Mouse (Mus musculus) embryo, embryonic 10 days (tissue): Measurements from ENCODE around the gene Ednrb.
"Not testable (repeated sequence)": the region's sequence is repeated elsewhere in the genome, so short reads cannot be mapped to it uniquely, and the experiment has no call there.

ENCODE experiments used
- DNase-seq: peaks from one replicate; pipeline ENCODE4 v3.0.0-alpha.2; 2015; ENCODE audit warnings: low spot score

Ednrb gene

GRCm38 (mm10) chr14:103823501-103823900 lies 20.7 kb downstream of the Ednrb start:
- peak; percentile 40 for DNase-seq

GRCm38 (mm10) chr14:103822590-103822989 lies 21.6 kb downstream of the Ednrb start:
- no peak for DNase-seq

DNA sequence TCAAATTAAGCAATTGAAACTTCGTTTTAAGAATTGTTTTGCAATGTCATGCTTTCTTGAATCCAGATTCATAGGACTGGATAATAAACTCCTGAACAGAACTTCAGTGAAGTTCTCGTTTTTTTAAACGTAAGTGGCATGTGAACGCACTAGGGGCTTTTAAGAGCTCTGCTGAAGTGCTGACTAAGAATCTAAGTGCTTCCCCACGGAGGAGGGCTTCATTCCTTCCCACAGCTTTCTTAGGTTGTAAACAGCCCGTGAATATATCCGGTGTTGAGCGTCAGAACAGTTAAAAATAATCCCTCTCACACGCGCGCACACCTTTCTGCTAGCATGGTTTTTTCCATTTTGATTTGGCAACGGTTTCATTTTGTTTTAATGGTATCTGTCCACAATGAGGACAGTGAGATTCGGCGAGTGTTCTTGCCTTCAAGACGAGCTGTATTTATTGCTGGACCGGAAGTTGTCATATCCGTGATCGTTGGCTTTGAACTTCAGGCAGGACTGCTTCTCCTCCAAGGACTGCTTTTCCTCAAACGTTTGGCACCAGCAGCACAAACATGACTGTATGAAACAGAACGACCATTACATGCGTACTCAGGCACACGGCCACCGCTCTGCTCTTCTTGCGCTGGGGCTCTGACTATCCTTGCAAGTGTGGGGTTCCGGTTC lies 27.4 kb downstream of the Ednrb start:
- DNase-seq: no peak

- DNase-seq: no peak
These were observed 28.7 kb downstream of the Ednrb start for GRCm38 (mm10) chr14:103815542-103815941.

DNA sequence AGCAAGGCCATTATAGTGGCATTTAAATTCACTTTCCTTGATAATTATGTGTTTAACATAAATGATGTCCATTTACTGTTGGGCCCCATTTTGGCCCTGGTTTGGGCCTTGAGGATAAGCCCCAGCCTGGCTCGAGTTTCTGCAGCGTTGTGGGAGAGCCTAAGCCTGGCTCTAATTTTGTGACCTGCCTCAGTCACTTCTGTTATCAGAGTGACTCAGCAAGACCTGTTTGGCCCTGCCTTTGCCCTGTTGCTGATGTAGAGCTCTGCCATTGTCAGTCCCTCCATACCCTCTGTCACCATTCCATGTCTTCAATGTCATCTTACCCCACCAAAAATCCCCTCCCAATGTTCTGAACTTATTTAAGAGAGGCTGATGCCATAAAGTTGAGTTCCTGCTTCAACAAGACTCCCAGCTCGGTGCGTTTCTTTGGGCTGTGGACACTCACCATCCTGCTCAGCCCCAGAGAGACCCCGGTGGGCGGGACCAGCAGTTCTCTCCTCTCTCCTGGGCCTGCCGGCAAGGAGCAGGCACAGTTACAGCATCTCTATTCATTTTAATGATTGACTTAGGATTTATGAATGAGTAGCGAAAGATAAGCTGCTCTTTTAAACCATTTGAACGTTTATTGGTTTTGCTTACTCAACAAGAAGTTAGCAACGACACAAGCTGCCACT lies 30.0 kb downstream of the Ednrb start:
- no peak for DNase-seq

GRCm38 (mm10) chr14:103813246-103813645 lies 31.0 kb downstream of the Ednrb start:
- DNase-seq: no peak

- no peak for DNase-seq
These were observed 32.9 kb downstream of the Ednrb start for GRCm38 (mm10) chr14:103811291-103811690.

DNA sequence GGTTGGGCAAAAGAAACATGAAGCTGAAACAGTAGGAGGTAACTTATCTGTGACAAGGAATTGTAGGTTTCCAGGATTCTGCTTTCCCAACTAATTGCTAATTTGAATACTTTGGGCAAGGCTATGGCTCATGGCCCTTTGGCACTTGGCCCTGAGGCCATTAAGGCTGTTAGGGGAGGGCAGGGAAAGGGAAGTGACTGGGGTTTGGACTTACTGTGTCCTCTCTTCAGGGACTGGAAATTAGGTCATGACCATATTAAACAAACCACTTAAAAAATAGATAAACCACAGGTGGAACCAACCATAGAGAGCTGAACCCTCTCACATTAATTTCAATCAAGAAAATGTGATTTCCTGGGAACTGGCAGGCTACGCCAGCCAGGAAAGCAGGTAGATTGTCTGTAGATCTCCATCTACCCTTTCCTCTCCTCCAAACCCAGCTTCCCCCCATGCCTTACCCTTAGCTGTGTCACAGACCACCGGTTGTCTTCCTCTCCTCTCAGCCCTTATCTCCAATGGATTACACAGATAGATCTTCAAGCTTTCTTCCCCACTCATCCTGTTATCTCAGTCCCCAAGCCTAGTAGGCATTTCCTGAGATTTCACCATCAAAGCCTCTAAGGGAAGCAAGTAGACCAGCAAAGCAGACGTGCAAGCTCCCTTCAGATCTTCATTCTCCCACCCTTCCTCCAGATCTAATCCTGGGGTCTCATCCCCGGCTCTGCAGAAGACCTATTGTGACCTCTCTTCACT lies 40.1 kb downstream of the Ednrb start:
- DNase-seq: no peak

DNA sequence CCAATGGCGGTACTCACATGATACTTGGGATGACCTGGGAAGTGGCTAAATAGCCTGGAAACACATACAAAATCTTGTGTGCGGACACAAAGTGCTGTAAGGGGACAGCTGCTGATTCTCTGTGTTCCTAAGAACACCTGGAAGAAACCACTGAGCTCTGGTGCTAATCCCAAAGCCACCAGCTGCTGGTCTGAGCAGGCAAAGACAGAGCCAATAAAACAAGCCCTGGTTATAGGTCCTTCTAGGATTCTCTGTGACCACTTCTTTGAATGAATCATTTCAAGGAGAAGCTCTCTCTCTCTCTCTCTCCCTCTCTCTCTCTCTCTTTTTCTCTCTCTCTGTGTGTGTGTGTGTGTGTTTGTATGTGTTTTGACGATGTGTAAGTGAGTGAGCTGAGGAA lies 47.1 kb downstream of the Ednrb start:
- DNase-seq: no peak

DNA sequence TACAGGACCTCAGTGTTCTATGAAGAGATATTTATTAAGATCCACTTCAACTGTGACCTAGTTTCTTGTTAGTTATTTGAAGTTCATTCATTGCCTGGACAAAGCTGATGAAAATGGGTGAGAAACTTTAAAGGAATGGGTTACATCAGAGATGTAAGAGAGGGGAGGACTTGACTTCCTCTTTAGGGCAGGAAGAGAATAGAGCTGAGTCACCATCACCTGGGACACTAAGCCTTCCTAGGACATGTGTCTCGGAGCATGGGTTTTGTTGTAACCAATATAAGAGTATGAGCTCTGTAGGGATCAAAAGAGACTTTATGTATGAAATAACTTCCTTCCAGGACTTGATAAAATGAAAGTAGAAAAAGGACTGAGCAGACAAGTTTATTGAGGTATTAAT lies 48.6 kb downstream of the Ednrb start:
- DNase-seq: no peak

GRCm38 (mm10) chr14:103793409-103793808 lies 50.8 kb downstream of the Ednrb start:
- no peak for DNase-seq

DNA sequence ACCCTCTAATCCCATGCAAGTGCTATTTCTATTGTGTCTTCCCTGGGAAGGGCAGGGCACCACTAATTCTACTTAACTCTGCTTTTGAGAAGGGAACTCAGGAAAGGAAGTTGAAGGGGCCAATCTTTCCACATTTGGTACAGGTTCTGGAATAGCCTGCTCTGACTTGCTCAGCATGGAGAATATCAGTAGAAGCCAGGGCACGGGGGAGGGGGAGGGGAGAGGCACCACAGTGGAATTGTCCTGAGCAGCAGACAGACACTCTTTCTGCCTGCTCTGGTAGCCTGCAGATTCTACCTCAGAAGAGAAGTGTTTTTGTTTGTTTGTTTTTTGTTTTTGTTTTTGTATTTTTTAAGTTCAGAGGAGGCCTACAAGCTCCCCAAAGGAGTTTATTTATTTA lies 51.5 kb downstream of the Ednrb start:
- DNase-seq: no peak

- DNase-seq: no peak
These were observed 56.7 kb downstream of the Ednrb start for GRCm38 (mm10) chr14:103787547-103787946.

- DNase-seq: no peak
These were observed 58.9 kb downstream of the Ednrb start for GRCm38 (mm10) chr14:103785096-103785965.

DNA sequence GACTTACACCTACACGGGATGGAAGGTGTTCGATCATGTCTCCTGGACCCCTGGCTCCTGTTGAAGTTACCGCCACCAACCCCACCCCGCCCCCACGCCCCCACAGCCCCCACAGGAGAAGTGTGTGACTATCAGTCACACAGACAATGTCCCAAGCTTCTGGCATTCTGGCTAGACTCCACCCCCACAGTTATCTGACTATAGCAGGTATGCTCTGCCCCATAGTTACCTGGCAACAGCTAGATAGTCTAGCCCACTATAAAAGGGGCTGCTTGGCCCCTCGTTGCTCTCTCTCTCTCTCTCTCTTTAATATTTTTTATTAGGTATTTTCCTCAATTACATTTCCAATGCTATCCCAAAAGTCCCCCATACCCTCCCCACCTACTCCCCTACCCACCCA lies 63.9 kb downstream of the Ednrb start:
- not testable (repeated sequence) for DNase-seq

DNA sequence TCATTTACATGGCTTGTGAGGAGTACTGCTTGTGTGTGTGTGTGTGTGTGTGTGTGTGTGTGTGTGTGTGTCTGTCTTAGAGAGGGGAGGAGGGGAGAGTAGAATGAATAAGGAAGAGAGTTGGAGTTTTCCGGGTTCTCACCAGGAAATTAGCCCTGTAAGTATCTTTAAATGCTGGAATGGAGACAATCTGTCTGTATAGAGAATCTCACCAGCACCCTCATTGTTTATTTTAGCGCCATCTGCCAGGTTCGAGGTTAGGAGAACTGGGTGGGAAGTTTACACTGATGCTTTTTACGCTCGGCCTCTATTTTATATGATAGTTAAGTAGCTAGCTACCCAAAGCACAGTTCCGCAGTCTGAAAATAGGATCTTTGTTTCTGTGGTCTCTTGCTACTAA lies 64.9 kb downstream of the Ednrb start:
- DNase-seq: no peak

- peak; percentile 45 for DNase-seq
These were observed 65.6 kb downstream of the Ednrb start for GRCm38 (mm10) chr14:103778533-103779151.

- peak; percentile 70 for DNase-seq
These were observed 66.2 kb downstream of the Ednrb start for GRCm38 (mm10) chr14:103778009-103778431.

- peak; percentile 20 for DNase-seq
These were observed 66.8 kb downstream of the Ednrb start for GRCm38 (mm10) chr14:103777386-103777785.

- peak; percentile 21 for DNase-seq
These were observed 74.6 kb downstream of the Ednrb start for GRCm38 (mm10) chr14:103769319-103770245.
